Mouse (Mus musculus) lung, embryonic 16.5 days (tissue): ENCODE measurements around the gene Acvr1b. TPM values are rescaled to one million over a fixed set of nuclear protein-coding genes. Genes with fewer than 3 reads are reported as not detected.

Experiments used
- ATAC-seq: fragments of 200-750 bp; cut with Nextera tagmentation; 2 replicates; pipeline ENCODE4 v1.8.0; 2017; ENCODE audit warnings: low read depth, mild to moderate bottlenecking, moderate library complexity
- H3K27ac ChIP-seq: fragments of 300-500 bp; sonication (generic); 2 replicates; pipeline ENCODE4 v1.5.1; 2014; ENCODE audit warnings: mild to moderate bottlenecking, control low read depth, low read length
- H3K27me3 ChIP-seq: fragments of 300-500 bp; sonication (generic); 2 replicates; pipeline ENCODE4 v1.6.1; 2014; ENCODE audit warnings: low read depth, low read length, mixed read lengths; ENCODE audit not compliant: control insufficient read depth, insufficient read depth
- H3K36me3 ChIP-seq: fragments of 300-500 bp; sonication (generic); 2 replicates; pipeline ENCODE4 v1.6.1; 2014; ENCODE audit warnings: low read length; ENCODE audit not compliant: control insufficient read depth, insufficient read depth
- H3K4me1 ChIP-seq: fragments of 300-500 bp; sonication (generic); replicated peaks from 2 replicates; pipeline ENCODE4 v1.6.1; 2014; ENCODE audit warnings: low read length, mixed read lengths; ENCODE audit not compliant: control insufficient read depth, insufficient read depth
- H3K4me2 ChIP-seq: fragments of 300-500 bp; sonication (generic); 2 replicates; pipeline ENCODE4 v1.6.1; 2014; ENCODE audit warnings: low read depth, low read length, control low read depth
- H3K4me3 ChIP-seq: fragments of 300-500 bp; sonication (generic); 2 replicates; pipeline ENCODE4 v1.5.1; 2014; ENCODE audit warnings: mild to moderate bottlenecking, low read length, control low read depth
- H3K9ac ChIP-seq: fragments of 300-500 bp; sonication (generic); 2 replicates; pipeline ENCODE4 v1.6.1; 2014; ENCODE audit warnings: low read length, control low read depth
- H3K9me3 ChIP-seq: fragments of 300-500 bp; sonication (generic); 2 replicates; pipeline ENCODE4 v1.6.1; 2016; ENCODE audit warnings: low read length; ENCODE audit not compliant: control insufficient read depth
- WGBS: fragments of 180-500 bp; shearing (Covaris S2); extraction: QIAGEN DNeasy Blood & Tissue Kit; methylation state at CpG from one replicate; pipeline ENCODE4 v1.1.7; 2014; 5-methylcytosine and 5-hydroxymethylcytosine counted together
- microRNA-seq: library from miRNA; unstranded; fragments of <30 nt; microRNA quantifications from one replicate; pipeline ENCODE4, GENCODE M21; 2016
- polyA plus RNA-seq: library from polyadenylated mRNA; unstranded; fragments of >200 nt; fragmentation: Nextera tagmentation; extraction: Ambion mirVana; gene quantifications from 2 replicates; pipeline ENCODE4 v1.2.1, GENCODE M21; 2015

The Acvr1b gene
- polyA plus RNA-seq, 1 experiment from 2014 or later, result 6.8 TPM

- H3K4me1 ChIP-seq, result peaks cover 31% of the 10 kb centered on the region
- peak; percentile 56 for ATAC-seq
- peak overlapping the region; percentile 51 for H3K9ac ChIP-seq
- WGBS, result 42% methylated on average over 13 of the region's 13 CpGs
- peak overlapping the region; percentile 97 for H3K27ac ChIP-seq
- H3K4me3 ChIP-seq, result no peak overlapping the region
- H3K27me3 ChIP-seq, result no peaks in the 10 kb centered on the region
- H3K36me3 ChIP-seq, result no peaks in the 10 kb centered on the region
- H3K4me2 ChIP-seq, result peak overlapping the region; percentile 24; the same call in 1 of the 2 replicates
- H3K9me3 ChIP-seq, result no peaks in the 10 kb centered on the region
Observed at GRCm38 (mm10) chr15:101260874-101261622, 87.2 kb downstream of the Acvr1b start.

- no peak overlapping the region for H3K9ac ChIP-seq
- no peaks in the 10 kb centered on the region for H3K9me3 ChIP-seq
- peak overlapping the region; percentile 97 for H3K27ac ChIP-seq
- H3K4me1 ChIP-seq, result peaks cover 38% of the 10 kb centered on the region
- no peak overlapping the region for H3K4me3 ChIP-seq
- ATAC-seq, result no peak; the same call in 1 of the 2 replicates
- no peak overlapping the region for H3K4me2 ChIP-seq
- 67% methylated on average over 5 of the region's 5 CpGs for WGBS
- H3K27me3 ChIP-seq, result no peaks in the 10 kb centered on the region
- no peaks in the 10 kb centered on the region for H3K36me3 ChIP-seq
Observed at GRCm38 (mm10) chr15:101262502-101262901, 88.6 kb downstream of the Acvr1b start.

Small RNA genes within 50 kb of the gene (microRNA-seq; reads per million reads assigned to microRNA genes)
- not detected for gene Mir6962

Other genes starting within 250 kb of the Acvr1b start
- gene Gm47841, start 126.7 kb upstream of the Acvr1b start, polyA plus RNA-seq, result not detected in 2 replicates
- 0.20 TPM in 2 replicates for gene Fignl2, start 95.5 kb upstream of the Acvr1b start, polyA plus RNA-seq
- not detected in 2 replicates for gene Ankrd33, start 58.3 kb upstream of the Acvr1b start, polyA plus RNA-seq
- 91.3 and 93.3 TPM in 2 replicates for gene Acvrl1, start 45.5 kb upstream of the Acvr1b start, polyA plus RNA-seq
- gene Grasp, start 50.1 kb downstream of the Acvr1b start, polyA plus RNA-seq, result 5.6 and 6.1 TPM in 2 replicates
- gene Nr4a1, start 80.2 kb downstream of the Acvr1b start, polyA plus RNA-seq, result 10.8 and 11.5 TPM in 2 replicates
- 75.0 and 82.4 TPM in 2 replicates for gene Atg101, start 110.2 kb downstream of the Acvr1b start, polyA plus RNA-seq
- gene 6030408B16Rik, start 119.1 kb downstream of the Acvr1b start, polyA plus RNA-seq, result 57.2 and 59.7 TPM in 2 replicates
- 2.5 and 2.6 TPM in 2 replicates for gene Krt80, start 196.1 kb downstream of the Acvr1b start, polyA plus RNA-seq
- gene Krt7, start 237.0 kb downstream of the Acvr1b start, polyA plus RNA-seq, result 173 and 187 TPM in 2 replicates